Mouse (Mus musculus) G1E (cell line): Measurements from ENCODE around the gene Rps12-ps3.

Experiments
- CTCF ChIP-seq: IDR thresholded peaks from 2 replicates; pipeline ENCODE4 v1.5.1; 2012; ENCODE audit warnings: low read depth, low read length, inconsistent platforms, mixed read lengths
- GATA1 ChIP-seq: IDR thresholded peaks from 2 replicates; pipeline ENCODE4 v1.6.1; 2012; ENCODE audit warnings: borderline replicate concordance, low read length, inconsistent platforms, mixed read lengths

DNA sequence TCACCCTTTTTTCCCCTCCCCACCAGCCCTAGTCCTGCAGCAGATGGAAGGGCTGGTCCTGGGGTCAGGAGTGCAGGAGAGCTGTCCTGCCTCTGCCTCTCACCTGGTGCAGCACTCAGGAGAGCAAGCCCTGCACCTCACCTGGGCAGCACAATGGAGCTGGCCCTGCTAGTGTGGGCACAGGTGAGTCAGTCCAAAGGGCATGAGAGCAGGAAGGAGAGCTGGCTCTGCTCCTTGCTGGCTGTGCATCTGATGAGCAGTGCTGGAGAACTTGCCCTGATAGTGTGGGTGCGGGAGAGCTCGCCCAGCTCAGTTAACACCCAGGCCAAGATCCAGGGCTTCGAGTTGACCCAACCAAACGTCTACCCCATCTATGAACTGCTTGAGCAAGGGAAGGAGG lies 45.8 kb downstream of the Rps12-ps3 start:
- TF ChIP-seq CTCF (no peak), GATA1 (no peak)
